Mouse (Mus musculus): ENCODE data around the gene Lrmda.

Gene Lrmda

GRCm38 (mm10) chr14:22147341-22148024, 128.0 kb downstream of the Lrmda start:
- DNase-seq (ENCODE audit: extremely low read depth, low read depth, low spot score) = no peak

DNA sequence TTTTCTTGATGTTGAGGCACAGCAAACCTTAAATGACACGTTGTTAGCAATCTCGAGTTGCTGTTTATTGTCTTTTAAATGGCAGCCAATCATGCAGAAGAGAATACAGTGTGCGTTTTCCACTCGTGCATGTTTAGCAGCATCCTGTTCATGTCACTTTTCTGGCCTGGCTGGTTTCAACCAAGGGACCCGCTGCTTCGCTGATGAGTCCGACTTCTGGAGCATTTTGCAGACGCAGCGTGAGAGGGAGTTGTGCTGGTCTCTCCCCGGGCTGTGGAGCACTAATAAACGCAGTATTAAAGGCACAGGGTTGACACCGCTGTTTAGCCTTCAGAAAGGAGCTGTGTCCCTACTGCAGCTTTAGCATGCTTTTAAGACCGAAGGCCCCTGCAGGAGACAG, 133.2 kb downstream of the Lrmda start:
- no peak for DNase-seq (ENCODE audit: extremely low read depth, low read depth, low spot score)

DNA sequence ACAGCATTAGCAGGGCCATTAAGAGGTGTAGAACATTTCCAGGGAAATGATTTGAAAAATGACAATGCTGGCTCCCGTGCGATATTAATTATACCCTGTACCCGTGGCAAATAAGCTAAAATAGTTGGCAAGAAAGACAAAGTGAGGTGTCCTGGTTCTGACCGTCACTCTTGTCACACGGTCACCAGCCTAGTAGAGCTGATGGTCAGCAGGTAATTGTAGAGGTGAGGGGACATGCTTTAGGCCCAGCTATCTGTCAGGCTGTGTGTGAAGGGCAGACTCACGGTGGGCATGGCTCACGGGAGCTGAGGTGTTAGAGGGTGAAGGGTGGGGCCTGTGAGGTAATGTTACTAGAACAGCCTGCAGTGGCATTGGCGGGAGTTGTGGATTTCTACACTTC, 134.6 kb downstream of the Lrmda start:
- no peak for DNase-seq (ENCODE audit: extremely low read depth, low read depth, low spot score)

DNA sequence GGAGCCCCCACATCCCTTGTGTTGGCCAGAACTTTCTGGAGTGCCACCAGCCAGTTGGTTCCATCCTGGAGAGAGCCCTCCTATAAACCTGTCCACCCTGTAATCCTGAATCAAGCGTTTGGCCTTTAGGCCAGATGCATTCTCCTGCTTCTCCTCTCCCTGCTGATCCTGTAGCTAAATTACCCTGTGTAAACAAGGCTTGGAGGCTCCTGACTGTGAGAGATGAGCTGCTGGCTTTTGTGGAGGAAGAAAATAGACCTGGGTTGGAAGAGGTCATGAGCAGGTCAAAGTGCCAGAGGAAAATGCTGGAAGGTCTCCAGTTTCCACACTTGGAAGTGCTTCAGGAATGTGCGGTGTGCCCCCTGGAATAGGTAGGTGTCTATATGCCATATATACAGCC, 135.5 kb downstream of the Lrmda start:
- DNase-seq (ENCODE audit: extremely low read depth, low read depth, low spot score) = no peak

GRCm38 (mm10) chr14:22155512-22156026, 136.1 kb downstream of the Lrmda start:
- no peak for DNase-seq (ENCODE audit: extremely low read depth, low read depth, low spot score)

DNA sequence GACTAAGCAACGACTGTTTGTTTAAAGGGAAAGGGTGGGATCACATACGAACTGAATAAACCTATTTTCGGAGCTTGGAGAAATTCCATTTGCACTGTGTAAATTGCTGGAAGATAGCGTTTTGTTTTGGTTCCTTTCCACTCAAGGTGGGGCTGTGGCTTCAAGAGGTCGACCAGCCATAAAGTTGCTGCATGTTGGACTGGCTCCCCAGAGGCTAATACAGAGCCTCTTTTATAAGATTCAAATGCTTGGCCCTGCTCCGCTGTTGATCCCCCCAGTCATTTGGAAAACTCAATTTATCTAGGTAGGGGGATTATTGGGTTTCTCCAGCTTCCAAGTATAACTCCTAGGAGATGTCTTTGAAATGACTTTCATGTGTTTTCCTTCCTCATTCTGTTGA, 137.5 kb downstream of the Lrmda start:
- DNase-seq (ENCODE audit: extremely low read depth, low read depth, low spot score) = no peak

DNA sequence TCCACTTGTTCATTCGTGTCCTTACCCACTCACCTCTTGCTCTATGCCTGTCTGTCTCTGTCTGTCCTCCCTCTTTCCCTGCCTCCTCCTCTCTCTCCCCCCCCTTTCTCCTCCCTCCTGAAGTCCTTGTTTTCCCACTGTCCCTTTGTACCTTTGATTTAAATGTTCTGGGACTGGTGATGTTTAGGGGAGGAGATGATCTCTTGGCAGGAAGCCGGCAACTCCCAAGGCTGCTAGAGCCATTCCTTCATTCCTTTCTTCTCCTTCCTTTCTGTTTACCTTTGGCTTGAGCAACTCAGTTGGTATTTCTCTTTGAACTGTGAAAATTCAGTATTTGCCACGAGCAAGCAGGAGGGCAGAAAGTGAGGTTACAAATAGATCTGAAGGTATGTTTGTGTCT, 141.9 kb downstream of the Lrmda start:
- DNase-seq (ENCODE audit: extremely low read depth, low read depth, low spot score) = no peak

GRCm38 (mm10) chr14:22167285-22167684, 147.8 kb downstream of the Lrmda start:
- DNase-seq (ENCODE audit: extremely low read depth, low read depth, low spot score) = no peak

- no peak for DNase-seq (ENCODE audit: extremely low read depth, low read depth, low spot score)
Observed at GRCm38 (mm10) chr14:22168077-22168794, 148.7 kb downstream of the Lrmda start.

- DNase-seq (ENCODE audit: extremely low read depth, low read depth, low spot score) = no peak
Observed at GRCm38 (mm10) chr14:22168795-22169568, 149.5 kb downstream of the Lrmda start.

- no peak for DNase-seq (ENCODE audit: extremely low read depth, low read depth, low spot score)
Observed at GRCm38 (mm10) chr14:22174757-22175156, 155.2 kb downstream of the Lrmda start.

GRCm38 (mm10) chr14:22179761-22180160, 160.2 kb downstream of the Lrmda start:
- no peak for DNase-seq (ENCODE audit: extremely low read depth, low read depth, low spot score)

GRCm38 (mm10) chr14:22181508-22181907, 162.0 kb downstream of the Lrmda start:
- DNase-seq (ENCODE audit: extremely low read depth, low read depth, low spot score) = no peak

DNA sequence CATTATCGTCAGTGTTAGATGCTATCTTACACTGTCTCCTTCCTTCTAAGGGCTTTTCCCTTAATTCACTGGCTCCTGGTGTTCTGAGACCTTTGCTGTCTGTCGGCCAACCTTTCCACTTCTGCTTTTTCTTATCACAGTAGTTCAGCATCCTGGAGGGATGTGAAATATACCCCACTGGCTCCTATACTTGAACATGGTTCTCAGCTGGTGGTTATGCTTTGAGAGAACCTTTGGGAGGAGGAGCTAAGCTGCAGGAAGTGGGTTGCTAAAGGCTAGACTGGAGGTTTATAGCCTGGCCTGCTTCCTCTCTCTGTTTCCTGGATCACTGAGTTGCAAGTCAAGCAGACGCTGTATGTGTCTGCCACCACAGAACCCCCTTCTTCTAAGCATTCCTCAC, 163.7 kb downstream of the Lrmda start:
- no peak for DNase-seq (ENCODE audit: extremely low read depth, low read depth, low spot score)

GRCm38 (mm10) chr14:22185452-22185851, 165.9 kb downstream of the Lrmda start:
- no peak for DNase-seq (ENCODE audit: extremely low read depth, low read depth, low spot score)

- no peak for DNase-seq (ENCODE audit: extremely low read depth, low read depth, low spot score)
Observed at GRCm38 (mm10) chr14:22190111-22190510, 170.6 kb downstream of the Lrmda start.

DNA sequence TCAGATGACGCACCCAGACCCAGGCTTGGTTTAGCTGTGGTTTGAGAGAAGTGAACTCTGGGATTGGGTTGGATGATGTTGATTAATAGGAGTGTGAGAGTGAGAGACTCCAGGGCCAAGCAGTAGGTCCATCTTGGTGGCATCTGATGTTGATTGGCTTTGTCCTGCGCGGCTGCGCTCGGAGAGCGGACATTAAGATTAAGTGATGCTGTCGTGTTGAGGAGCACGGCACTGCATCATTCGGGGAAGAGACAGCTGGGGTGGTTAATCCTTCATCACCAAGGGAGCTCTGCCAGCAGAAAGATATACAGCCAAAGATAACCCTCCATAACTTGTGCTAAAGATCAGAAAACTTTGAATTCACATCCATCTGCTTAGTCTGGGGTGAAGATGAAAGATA, 172.7 kb downstream of the Lrmda start:
- DNase-seq (ENCODE audit: extremely low read depth, low read depth, low spot score) = no peak

DNA sequence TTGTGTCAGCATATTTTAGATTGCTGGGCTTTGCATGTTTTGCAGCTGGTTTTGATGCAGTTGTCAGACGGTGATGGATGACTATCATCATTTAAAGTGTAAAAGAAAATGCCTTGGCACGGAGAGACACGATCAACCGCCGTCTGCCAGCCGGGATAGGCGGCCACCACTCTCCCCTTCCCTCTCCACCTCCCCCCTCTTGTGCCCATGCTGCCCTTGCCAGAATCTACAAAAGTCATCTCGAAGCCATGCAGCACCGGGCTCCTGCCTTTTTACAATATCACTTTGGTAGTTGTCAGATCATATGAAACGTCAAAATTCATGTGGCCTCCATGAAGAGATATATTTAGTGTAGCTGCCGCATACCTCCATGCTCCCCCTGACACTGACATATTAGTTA, 178.5 kb downstream of the Lrmda start:
- no peak for DNase-seq (ENCODE audit: extremely low read depth, low read depth, low spot score)

- DNase-seq (ENCODE audit: extremely low read depth, low read depth, low spot score) = no peak
Observed at GRCm38 (mm10) chr14:22198641-22199425, 179.3 kb downstream of the Lrmda start.

DNA sequence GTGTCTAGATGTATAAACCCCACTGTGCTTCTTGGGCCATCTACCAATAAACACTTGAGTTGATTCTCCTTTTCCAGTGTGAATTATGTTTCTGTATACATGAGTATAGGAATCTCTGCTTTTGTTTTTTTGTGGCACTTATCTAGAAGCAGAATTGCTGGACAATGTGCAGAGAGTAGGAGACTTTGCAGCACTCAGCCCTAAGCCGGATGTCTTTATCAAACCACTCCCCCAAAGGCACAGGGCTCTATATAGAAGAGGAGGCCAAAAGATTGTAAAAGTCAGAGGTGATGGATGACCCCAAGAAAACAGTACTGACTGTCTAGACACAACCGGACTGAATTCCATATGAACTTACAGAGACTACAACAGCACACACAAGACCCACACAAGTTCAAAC, 182.2 kb downstream of the Lrmda start:
- no peak for DNase-seq (ENCODE audit: extremely low read depth, low read depth, low spot score)

GRCm38 (mm10) chr14:22210601-22211000, 191.1 kb downstream of the Lrmda start:
- no peak for DNase-seq (ENCODE audit: extremely low read depth, low read depth, low spot score)
